Mouse (Mus musculus) ES-Bruce4 (cell line): ENCODE measurements around the gene Dynlrb1.
A peak's percentile ranks its signal among the peaks of the same experiment; 100 is the strongest.

ENCODE experiments used
- CTCF ChIP-seq: IDR thresholded peaks from one replicate; pipeline ENCODE4 v1.8.1; 2011; ENCODE audit warnings: low read depth, low read length
- POLR2A ChIP-seq: IDR thresholded peaks from one replicate; pipeline ENCODE4 v1.8.1; 2011; ENCODE audit warnings: low read length; ENCODE audit not compliant: insufficient read depth

GRCm38 (mm10) chr2:155271957-155272356 is 35.6 kb downstream of the Dynlrb1 start:
- peak; percentile 81 for TF ChIP-seq CTCF
- no peak for TF ChIP-seq POLR2A
